Mouse (Mus musculus): ENCODE measurements at regions not wholly inside any gene's neighbourhood (a gene's known extent, or its start where the extent isn't known, plus 50 kb on each side); places are given as distances from the start of the nearest gene placed in this dataset.

DNA sequence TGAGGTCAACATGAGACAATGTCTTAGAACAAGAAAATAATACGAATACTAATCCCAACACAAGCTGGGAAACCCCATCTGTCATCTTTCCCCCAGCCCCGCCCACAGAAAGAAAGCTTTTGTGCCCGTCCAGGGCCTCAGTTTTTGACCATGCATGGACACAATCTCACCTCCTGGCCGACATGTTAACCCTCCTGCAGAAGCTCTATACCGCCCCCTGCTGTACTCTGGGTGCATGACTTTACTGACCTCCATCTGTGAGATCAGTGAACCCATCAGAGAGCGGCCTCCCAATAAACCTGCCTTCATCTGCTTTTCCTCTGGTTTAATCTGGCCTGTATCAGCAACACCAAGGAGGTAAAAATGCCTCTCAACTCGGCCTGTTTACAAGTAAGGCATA is 109.6 kb upstream of the Tbc1d5 start:
- Histone ChIP-seq H3K27ac (no peak overlapping the region), H3K36me3 (no peaks in the 10 kb centered on the region), H3K4me2 (replicated peaks) (no peak overlapping the region), H3K9ac (no peak overlapping the region), H3K27me3 (no peaks in the 10 kb centered on the region), H3K9me3 (no peaks in the 10 kb centered on the region), H3K4me1 (no peaks in the 10 kb centered on the region), H3K4me3 (no peak overlapping the region)
- ATAC-seq (ENCODE audit: low FRiP score, low read depth): no peak
- WGBS: 74% methylated on average over 7 of the region's 7 CpGs

DNA sequence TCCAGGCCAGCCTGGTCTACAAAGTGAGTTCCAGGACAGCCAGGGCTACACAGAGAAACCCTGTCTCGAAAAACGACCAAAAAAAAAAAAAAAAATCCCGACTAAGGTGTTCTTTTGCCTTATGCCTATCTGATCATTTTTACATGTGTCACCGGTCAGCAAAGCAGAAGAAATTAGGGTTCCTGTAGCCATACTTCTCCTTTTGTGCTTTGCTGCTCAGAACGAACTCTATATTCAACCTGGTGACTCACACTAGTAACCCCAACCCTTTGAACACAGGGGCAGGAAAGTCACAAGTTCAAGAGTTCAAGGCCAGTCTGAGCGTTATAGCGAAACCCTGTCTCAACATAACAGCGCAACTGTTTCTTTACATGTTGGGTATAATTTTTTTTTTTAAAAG is 108.7 kb upstream of the Tbc1d5 start:
- Histone ChIP-seq H3K36me3 (no peaks in the 10 kb centered on the region), H3K4me2 (replicated peaks) (no peak overlapping the region), H3K27ac (no peak overlapping the region), H3K9me3 (no peaks in the 10 kb centered on the region), H3K27me3 (no peaks in the 10 kb centered on the region), H3K9ac (no peak overlapping the region), H3K4me3 (no peak overlapping the region), H3K4me1 (no peaks in the 10 kb centered on the region)
- 85% methylated on average over 8 of the region's 8 CpGs for WGBS
- ATAC-seq (ENCODE audit: low FRiP score, low read depth): no peak

DNA sequence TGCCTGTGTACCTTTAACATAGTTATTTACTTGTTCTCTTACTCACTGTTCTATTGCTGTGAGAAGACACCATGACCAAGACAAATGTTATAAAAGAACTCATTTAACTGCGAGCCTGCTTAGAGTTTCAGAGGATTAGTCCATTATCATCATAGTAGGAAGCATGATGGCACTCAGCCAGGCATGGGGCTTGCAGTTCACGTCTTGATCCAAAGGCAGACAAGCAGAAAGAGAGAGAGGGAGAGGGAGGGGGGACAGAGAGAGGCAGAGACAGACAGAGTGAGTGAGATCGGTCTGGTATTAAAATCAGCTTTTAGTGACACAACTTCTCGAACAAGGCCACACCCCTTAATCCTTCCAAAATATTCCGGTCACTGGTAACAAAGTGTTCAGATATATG is 106.2 kb upstream of the Tbc1d5 start:
- Histone ChIP-seq H3K27ac (no peak overlapping the region), H3K4me3 (no peak overlapping the region), H3K9ac (no peak overlapping the region), H3K27me3 (no peaks in the 10 kb centered on the region), H3K36me3 (no peaks in the 10 kb centered on the region), H3K4me2 (replicated peaks) (no peak overlapping the region), H3K9me3 (no peaks in the 10 kb centered on the region), H3K4me1 (no peaks in the 10 kb centered on the region)
- ATAC-seq (ENCODE audit: low FRiP score, low read depth): no peak
- 87% methylated on average over 5 of the region's 5 CpGs for WGBS

DNA sequence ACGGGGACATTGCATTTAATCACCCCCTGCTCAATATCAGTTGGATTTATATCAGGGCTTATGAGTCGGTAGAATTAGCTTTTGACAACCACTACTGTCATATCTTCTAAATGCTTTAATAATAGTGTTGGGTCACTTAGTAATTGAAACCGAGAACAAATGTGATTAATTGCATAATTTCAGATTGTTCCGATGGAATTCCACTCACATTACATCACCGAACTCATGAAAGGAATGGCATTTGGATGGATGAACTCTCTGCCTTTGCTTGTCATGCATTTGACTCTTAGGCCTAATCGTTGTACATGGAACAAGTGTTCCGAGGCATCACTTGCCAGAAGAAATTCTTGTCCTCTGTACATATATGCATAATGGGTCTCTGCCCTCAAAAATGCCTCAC is 99.6 kb upstream of the Tbc1d5 start:
- Histone ChIP-seq H3K36me3 (no peaks in the 10 kb centered on the region), H3K9me3 (no peaks in the 10 kb centered on the region), H3K9ac (no peak overlapping the region), H3K4me3 (no peak overlapping the region), H3K4me2 (replicated peaks) (no peak overlapping the region), H3K27ac (no peak overlapping the region), H3K4me1 (no peaks in the 10 kb centered on the region), H3K27me3 (no peaks in the 10 kb centered on the region)
- no peak for ATAC-seq (ENCODE audit: low FRiP score, low read depth)
- WGBS: 79% methylated on average over 7 of the region's 7 CpGs

DNA sequence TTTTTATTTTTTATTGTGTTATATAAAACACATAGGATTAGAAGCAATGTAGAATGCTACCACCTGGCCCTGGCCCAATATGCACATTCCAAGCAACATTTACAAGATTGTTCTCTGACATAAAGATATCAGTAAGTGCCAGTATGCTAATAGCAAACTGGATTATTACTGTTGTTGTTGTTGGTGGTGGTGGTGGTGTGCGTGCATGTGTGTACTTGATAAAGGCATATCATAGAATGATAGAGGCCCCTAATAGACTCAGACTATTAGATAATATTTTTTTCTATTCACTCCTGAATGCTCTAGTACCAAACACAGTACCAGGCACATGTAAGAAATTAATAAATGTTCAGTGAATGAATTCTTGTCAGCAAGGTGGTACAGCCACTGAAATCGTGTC is 98.9 kb upstream of the Tbc1d5 start:
- Histone ChIP-seq H3K4me2 (replicated peaks) (no peak overlapping the region), H3K9ac (no peak overlapping the region), H3K27me3 (no peaks in the 10 kb centered on the region), H3K36me3 (no peaks in the 10 kb centered on the region), H3K27ac (no peak overlapping the region), H3K4me1 (no peaks in the 10 kb centered on the region), H3K9me3 (no peaks in the 10 kb centered on the region), H3K4me3 (no peak overlapping the region)
- 75% methylated on average over 2 of the region's 2 CpGs for WGBS
- ATAC-seq (ENCODE audit: low FRiP score, low read depth): no peak

DNA sequence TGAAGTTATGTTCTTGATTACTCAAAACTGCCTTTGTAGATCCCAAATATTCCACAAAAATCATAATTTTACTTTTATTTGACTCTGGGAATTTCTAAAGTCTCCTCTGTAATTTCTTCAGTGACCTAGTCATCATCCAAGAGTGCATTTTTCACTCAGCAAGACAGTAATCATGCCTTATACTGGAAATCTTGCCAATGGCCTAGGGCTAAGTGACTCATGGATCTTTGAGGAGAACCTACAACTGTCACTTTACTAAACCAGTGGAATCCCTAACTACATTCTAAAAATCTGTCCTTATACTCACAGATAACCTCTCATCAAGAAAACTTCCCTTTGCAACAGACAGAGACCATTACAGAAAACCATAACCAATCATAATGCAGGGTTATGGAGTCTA is 98.0 kb upstream of the Tbc1d5 start:
- ATAC-seq (ENCODE audit: low FRiP score, low read depth): no peak
- H3K27ac ChIP-seq: no peak overlapping the region
- H3K9ac ChIP-seq: no peak overlapping the region
- H3K9me3 ChIP-seq: no peaks in the 10 kb centered on the region
- no peak overlapping the region for H3K4me3 ChIP-seq
- no peaks in the 10 kb centered on the region for H3K27me3 ChIP-seq
- H3K4me1 ChIP-seq: no peaks in the 10 kb centered on the region
- no peak overlapping the region for H3K4me2 ChIP-seq (replicated peaks)
- no peaks in the 10 kb centered on the region for H3K36me3 ChIP-seq

DNA sequence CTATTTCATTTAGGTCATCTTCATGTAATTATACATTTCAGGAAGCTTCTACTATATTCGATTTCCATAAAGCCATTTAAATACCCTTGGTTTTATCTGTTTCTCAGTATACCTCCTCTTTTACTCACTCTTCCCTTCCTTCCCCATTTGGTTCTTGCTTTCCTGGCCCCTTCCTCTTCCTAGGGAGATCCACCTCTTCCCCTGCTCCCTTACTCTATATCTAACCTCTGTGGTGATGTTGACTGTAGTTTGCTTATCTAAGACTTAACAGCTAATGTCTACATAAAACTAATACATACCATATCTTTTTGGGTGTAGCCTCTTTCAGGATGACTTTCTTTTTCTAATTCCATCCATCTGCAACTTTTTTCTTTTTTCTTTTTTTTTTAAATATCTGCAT is 92.9 kb upstream of the Tbc1d5 start:
- H3K4me2 ChIP-seq (replicated peaks): no peak overlapping the region
- no peaks in the 10 kb centered on the region for H3K9me3 ChIP-seq
- no peaks in the 10 kb centered on the region for H3K27me3 ChIP-seq
- H3K36me3 ChIP-seq: no peaks in the 10 kb centered on the region
- no peaks in the 10 kb centered on the region for H3K4me1 ChIP-seq
- no peak overlapping the region for H3K27ac ChIP-seq
- no peak overlapping the region for H3K9ac ChIP-seq
- no peak for ATAC-seq (ENCODE audit: low FRiP score, low read depth)
- no peak overlapping the region for H3K4me3 ChIP-seq
- 88% methylated on average over 1 of the region's 1 CpGs for WGBS

DNA sequence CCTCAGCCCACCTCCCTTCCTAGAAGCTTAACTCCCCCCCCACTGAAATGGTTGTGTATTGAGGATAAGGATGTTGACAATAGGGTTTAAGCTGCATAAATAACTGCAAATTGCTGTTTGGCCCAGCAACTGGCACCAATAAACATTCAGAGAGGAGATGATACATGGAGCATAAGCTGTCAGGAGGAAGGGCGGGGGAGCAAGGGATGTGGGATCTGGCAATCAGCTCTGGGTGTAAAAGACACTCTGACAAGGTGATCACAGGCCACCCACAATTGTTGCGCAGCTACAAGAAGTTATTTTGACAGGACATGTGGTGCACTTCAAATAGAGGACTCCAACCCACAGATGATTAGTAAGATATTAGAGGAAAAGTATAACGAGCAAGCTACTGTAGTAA is 83.8 kb upstream of the Tbc1d5 start:
- ATAC-seq (ENCODE audit: low FRiP score, low read depth): no peak
- Histone ChIP-seq H3K4me3 (no peak overlapping the region), H3K4me2 (replicated peaks) (no peak overlapping the region), H3K27me3 (no peaks in the 10 kb centered on the region), H3K27ac (no peak overlapping the region), H3K36me3 (no peaks in the 10 kb centered on the region), H3K4me1 (no peaks in the 10 kb centered on the region), H3K9me3 (no peaks in the 10 kb centered on the region), H3K9ac (no peak overlapping the region)
- 78% methylated on average over 3 of the region's 3 CpGs for WGBS

DNA sequence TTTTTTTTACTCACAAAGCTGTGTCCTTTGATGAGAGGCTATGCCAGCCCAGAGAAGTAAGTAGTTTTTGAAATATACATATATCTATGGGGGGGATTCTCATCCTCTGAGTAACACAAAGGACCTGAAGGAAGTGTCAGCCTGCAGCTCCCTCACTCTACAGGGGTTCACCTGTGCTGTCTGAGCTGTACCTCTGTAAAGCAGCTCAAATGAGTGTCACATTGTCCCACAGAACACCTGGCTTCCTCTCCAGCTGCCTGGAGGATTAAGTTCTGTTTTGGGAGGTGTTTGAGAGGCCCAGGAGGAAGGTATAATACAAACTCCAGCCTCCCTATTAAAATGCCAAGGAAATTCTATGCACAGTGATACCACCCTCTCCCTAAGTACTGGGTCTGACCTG is 83.3 kb upstream of the Tbc1d5 start:
- Histone ChIP-seq H3K4me1 (no peaks in the 10 kb centered on the region), H3K36me3 (no peaks in the 10 kb centered on the region), H3K9ac (no peak overlapping the region), H3K9me3 (no peaks in the 10 kb centered on the region), H3K27ac (no peak overlapping the region), H3K27me3 (no peaks in the 10 kb centered on the region), H3K4me3 (no peak overlapping the region), H3K4me2 (replicated peaks) (no peak overlapping the region)
- no peak for ATAC-seq (ENCODE audit: low FRiP score, low read depth)

DNA sequence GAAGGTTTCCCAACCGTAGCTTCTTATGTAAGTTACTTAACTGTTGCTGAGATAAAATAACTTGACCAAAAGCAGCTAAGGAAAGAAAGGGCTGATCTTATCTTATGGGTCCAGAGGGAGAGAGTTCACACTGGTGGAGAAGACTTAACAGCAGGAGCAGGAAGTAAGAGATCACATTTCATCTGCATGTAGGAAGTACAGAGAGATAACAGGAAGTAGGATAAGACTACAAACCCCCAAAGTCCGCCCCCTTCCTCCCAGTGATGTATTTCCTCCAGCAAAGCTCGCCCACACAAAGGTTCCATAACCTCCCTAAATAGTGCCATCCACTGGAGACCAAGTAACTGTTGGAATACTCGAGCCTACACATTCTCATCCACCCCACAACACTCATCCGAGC is 79.2 kb upstream of the Tbc1d5 start:
- no peak for ATAC-seq (ENCODE audit: low FRiP score, low read depth)
- Histone ChIP-seq H3K4me2 (replicated peaks) (no peak overlapping the region), H3K9ac (no peak overlapping the region), H3K27me3 (no peaks in the 10 kb centered on the region), H3K9me3 (no peaks in the 10 kb centered on the region), H3K4me1 (no peaks in the 10 kb centered on the region), H3K36me3 (no peaks in the 10 kb centered on the region), H3K4me3 (no peak overlapping the region), H3K27ac (no peak overlapping the region)
- WGBS: 85% methylated on average over 5 of the region's 5 CpGs

DNA sequence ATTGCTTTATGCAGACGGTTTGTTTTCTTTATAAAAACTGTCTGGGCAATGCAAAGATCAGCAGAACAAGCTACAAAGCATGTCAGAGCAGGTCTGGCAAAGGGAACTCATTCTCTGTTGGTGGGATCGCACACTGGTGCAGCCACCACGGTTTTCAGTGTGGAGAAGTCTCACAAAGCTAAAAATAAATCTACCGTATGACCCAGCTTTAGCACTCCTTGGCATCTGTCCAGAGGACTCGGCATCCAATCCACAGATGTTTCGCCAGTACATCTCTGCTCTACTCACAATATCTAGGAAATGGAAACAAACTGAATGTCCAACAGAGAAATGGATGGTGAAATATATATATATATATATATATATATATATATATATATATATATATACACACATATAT is 69.4 kb upstream of the Tbc1d5 start:
- ATAC-seq (ENCODE audit: low FRiP score, low read depth): no peak

DNA sequence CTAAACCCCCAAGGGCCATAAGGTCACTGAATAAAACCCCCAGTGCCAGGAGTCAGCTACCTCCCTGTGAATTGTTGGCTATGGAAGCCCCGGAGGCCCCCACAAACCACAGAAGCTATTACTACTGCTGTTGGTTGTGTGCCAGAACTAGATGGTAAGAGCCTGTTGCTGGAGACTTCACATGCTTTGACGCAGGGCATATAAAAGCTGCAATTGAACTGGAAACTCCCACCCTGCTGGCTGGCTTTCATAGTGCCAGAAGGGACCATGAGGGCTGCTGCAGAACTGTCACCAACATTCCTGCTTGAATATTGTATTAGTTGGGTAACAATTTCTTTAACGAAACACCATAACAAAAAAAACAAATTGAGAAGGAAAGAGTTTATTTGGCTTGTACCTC is 66.9 kb upstream of the Tbc1d5 start:
- no peak overlapping the region for H3K4me2 ChIP-seq (replicated peaks)
- H3K9ac ChIP-seq: no peak overlapping the region
- ATAC-seq (ENCODE audit: low FRiP score, low read depth): no peak
- no peaks in the 10 kb centered on the region for H3K36me3 ChIP-seq
- no peaks in the 10 kb centered on the region for H3K27me3 ChIP-seq
- no peaks in the 10 kb centered on the region for H3K9me3 ChIP-seq
- no peak overlapping the region for H3K27ac ChIP-seq
- no peak overlapping the region for H3K4me3 ChIP-seq
- 63% methylated on average over 3 of the region's 3 CpGs for WGBS
- no peaks in the 10 kb centered on the region for H3K4me1 ChIP-seq

More for the DNA sequence above, 69.4 kb upstream of the Tbc1d5 start:
- Histone ChIP-seq H3K9me3 (no peaks in the 10 kb centered on the region), H3K4me3 (no peak overlapping the region), H3K36me3 (no peaks in the 10 kb centered on the region), H3K9ac (no peak overlapping the region), H3K4me1 (no peaks in the 10 kb centered on the region), H3K27ac (no peak overlapping the region), H3K4me2 (replicated peaks) (no peak overlapping the region), H3K27me3 (no peaks in the 10 kb centered on the region)
- 63% methylated on average over 6 of the region's 6 CpGs for whole genome bisulfite sequencing

DNA sequence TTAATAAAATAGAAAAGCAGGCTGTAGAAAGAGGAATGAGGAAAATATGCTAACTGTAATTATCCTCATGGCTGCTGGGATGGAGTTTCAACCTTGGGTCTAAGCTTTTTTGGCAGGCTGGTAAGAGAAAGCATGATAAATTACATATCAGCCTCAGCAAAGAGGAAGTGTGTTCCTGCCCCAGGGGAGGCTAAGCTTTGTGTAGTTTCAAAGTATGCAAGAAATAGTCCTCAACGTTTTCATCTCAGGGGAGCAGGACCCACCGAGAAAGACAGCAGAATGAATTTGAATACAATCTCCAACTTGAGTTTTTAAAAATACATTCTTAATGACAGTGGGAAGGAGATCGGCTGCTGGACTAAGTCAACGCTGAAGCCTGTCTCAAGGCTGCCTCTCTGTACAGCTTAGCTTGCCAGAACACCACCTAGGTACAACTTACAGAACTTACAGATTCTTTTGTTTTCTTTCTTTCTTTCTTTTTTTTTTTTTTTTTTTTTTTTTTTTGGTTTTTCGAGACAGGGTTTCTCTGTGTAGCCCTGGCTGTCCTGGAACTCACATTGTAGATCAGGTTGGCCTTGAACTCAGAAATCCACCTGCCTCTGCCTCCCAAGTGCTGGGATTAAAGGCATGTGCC is 61.3 kb upstream of the Tbc1d5 start:
- ATAC-seq (ENCODE audit: low FRiP score, low read depth): no peak

More for the DNA sequence above, 61.3 kb upstream of the Tbc1d5 start:
- no peak overlapping the region for H3K4me3 ChIP-seq
- no peaks in the 10 kb centered on the region for H3K9me3 ChIP-seq
- H3K4me2 ChIP-seq (replicated peaks): no peak overlapping the region
- H3K9ac ChIP-seq: no peak overlapping the region
- H3K4me1 ChIP-seq: no peaks in the 10 kb centered on the region
- WGBS: 61% methylated on average over 5 of the region's 5 CpGs
- H3K27ac ChIP-seq: no peak overlapping the region
- H3K27me3 ChIP-seq: no peaks in the 10 kb centered on the region
- no peaks in the 10 kb centered on the region for H3K36me3 ChIP-seq
